Comparison of ENCODE assay signal across 8 mouse cellular contexts in genomic region chr4:45765121-45765564, GRCm38 (mm10). TPM values are rescaled to one million over a fixed set of nuclear protein-coding genes. Genes with fewer than 3 reads are reported as not detected.
DNase-seq lines count a peak whose midpoint lies in the region; ATAC-seq lines count a peak whose summit lies in the region.

No protein-coding gene starts in this region.

- no peak overlapping the region for H3K4me3 ChIP-seq in lung, embryonic 15.5 days
- 0 out of 2 replicates have a peak overlapping the region, but pooled peaks have one; percentile 1 for H3K4me3 ChIP-seq in forebrain, embryonic 15.5 days
- peak overlapping the region; percentile 20 for H3K4me3 ChIP-seq in limb, embryonic 13.5 days
- H3K4me3 ChIP-seq in stomach, embryonic 16.5 days (replicated peaks; ENCODE audit: low read length): no peak overlapping the region

- H3K9ac ChIP-seq in lung, embryonic 15.5 days: no peak overlapping the region
- peak overlapping the region; percentile 32 for H3K9ac ChIP-seq in forebrain, embryonic 15.5 days (replicated peaks)
- peak overlapping the region; percentile 19; the same call in 1 of the 2 replicates for H3K9ac ChIP-seq in limb, embryonic 13.5 days
- 0 out of 2 replicates have a peak overlapping the region, but pooled peaks have one; percentile 10 for H3K9ac ChIP-seq in stomach, embryonic 16.5 days (ENCODE audit: low read length)

- no peak overlapping the region for H3K27ac ChIP-seq in lung, embryonic 15.5 days
- H3K27ac ChIP-seq in forebrain, embryonic 15.5 days (replicated peaks): peak overlapping the region; percentile 89
- no peak overlapping the region for H3K27ac ChIP-seq in limb, embryonic 13.5 days
- no peak overlapping the region for H3K27ac ChIP-seq in stomach, embryonic 16.5 days (ENCODE audit: low read length)

- peak overlapping the region; percentile 41 for H3K4me2 ChIP-seq in lung, embryonic 15.5 days
- H3K4me2 ChIP-seq in forebrain, embryonic 15.5 days (replicated peaks): peak overlapping the region; percentile 31
- H3K4me2 ChIP-seq in limb, embryonic 13.5 days (replicated peaks): peak overlapping the region; percentile 53
- H3K4me2 ChIP-seq in stomach, embryonic 16.5 days (ENCODE audit: low read depth, low read length): peak overlapping the region; percentile 25

- peaks cover 9% of the 10 kb centered on the region; the same call in 1 of the 2 replicates for H3K27me3 ChIP-seq in lung, embryonic 15.5 days
- no peaks in the 10 kb centered on the region for H3K27me3 ChIP-seq in forebrain, embryonic 15.5 days
- H3K27me3 ChIP-seq in limb, embryonic 13.5 days: peaks cover 76% of the 10 kb centered on the region
- H3K27me3 ChIP-seq in stomach, embryonic 16.5 days (ENCODE audit: control insufficient read depth, insufficient read depth, low read length): 0 out of 2 replicates have a peak, but pooled peaks cover 3% of the 10 kb centered on the region

- 9% methylated on average over 16 of the region's 16 CpGs for WGBS in lung, embryonic 15.5 days
- WGBS in forebrain, embryonic 15.5 days: under 1% methylated on average over 16 of the region's 16 CpGs
- WGBS in limb, embryonic 13.5 days: 2% methylated on average over 16 of the region's 16 CpGs
- 5% methylated on average over 16 of the region's 16 CpGs for WGBS in stomach, embryonic 16.5 days

- no peak for DNase-seq in lung, postnatal 36 days
- no peak for DNase-seq in cerebellum, adult 18-20 months
- DNase-seq in right cerebral cortex, adult 18-20 months: no peak
- no peak for DNase-seq in c-Kit-positive CD71-positive TER-119-positive erythroid progenitor cells, embryonic 14.5 days (ENCODE audit: low spot score)

- no peaks in the 10 kb centered on the region for H3K9me3 ChIP-seq in lung, embryonic 15.5 days
- no peaks in the 10 kb centered on the region for H3K9me3 ChIP-seq in forebrain, embryonic 15.5 days
- no peaks in the 10 kb centered on the region for H3K9me3 ChIP-seq in limb, embryonic 13.5 days
- H3K9me3 ChIP-seq in stomach, embryonic 16.5 days (replicated peaks; ENCODE audit: control insufficient read depth, low read length): no peaks in the 10 kb centered on the region

- H3K36me3 ChIP-seq in lung, embryonic 15.5 days: no peaks in the 10 kb centered on the region
- H3K36me3 ChIP-seq in forebrain, embryonic 15.5 days: no peaks in the 10 kb centered on the region
- H3K36me3 ChIP-seq in limb, embryonic 13.5 days: no peaks in the 10 kb centered on the region
- H3K36me3 ChIP-seq in stomach, embryonic 16.5 days (ENCODE audit: control insufficient read depth, insufficient read depth, low read length): no peaks in the 10 kb centered on the region

- no peak for ATAC-seq in lung, embryonic 15.5 days (ENCODE audit: borderline replicate concordance, extremely low read depth, low FRiP score, low TSS enrichment)
- ATAC-seq in forebrain, embryonic 15.5 days (replicated peaks): no peak
- no peak for ATAC-seq in limb, embryonic 13.5 days (ENCODE audit: low FRiP score, low read depth)
- no peak for ATAC-seq in stomach, embryonic 16.5 days (ENCODE audit: insufficient read depth, low FRiP score)

- H3K4me1 ChIP-seq in lung, embryonic 15.5 days: peaks cover 52% of the 10 kb centered on the region
- H3K4me1 ChIP-seq in forebrain, embryonic 15.5 days: peaks cover 78% of the 10 kb centered on the region
- peaks cover 51% of the 10 kb centered on the region for H3K4me1 ChIP-seq in limb, embryonic 13.5 days
- peaks cover 43% of the 10 kb centered on the region for H3K4me1 ChIP-seq in stomach, embryonic 16.5 days (ENCODE audit: control insufficient read depth, insufficient read depth, low read length)

RNA-seq across cellular contexts. Expression of gene Aldh1b1, which starts 33.7 kb away (rescaled TPM):
- 7.8 and 12.4 TPM in 2 replicates for polyA plus RNA-seq in lung, embryonic 15.5 days (2015; fragmentation: Nextera tagmentation; extraction: Ambion mirVana)
- polyA plus RNA-seq in forebrain, embryonic 15.5 days (2015; fragmentation: Nextera tagmentation; extraction: Ambion mirVana): 25.7 and 27.4 TPM in 2 replicates
- 1.9 and 2.2 TPM in 2 replicates for polyA plus RNA-seq in limb, embryonic 13.5 days (2015; fragmentation: Nextera tagmentation; extraction: Ambion mirVana)
- polyA plus RNA-seq in stomach, embryonic 16.5 days (2015; fragmentation: Nextera tagmentation; extraction: Ambion mirVana): 77.6 and 95.3 TPM in 2 replicates

Comparison
In these comparisons a context has a peak if more than half of its experiments do, and no peak if none do; other contexts are left out.
1. H3K4me3 ChIP-seq: peak in forebrain, embryonic 15.5 days (single experiment) and limb, embryonic 13.5 days (single experiment); none in lung, embryonic 15.5 days (single experiment) and stomach, embryonic 16.5 days (single experiment).
2. Peak in every context shown above with its lines, with median percentiles within 50 percentile points of each other: H3K4me2 ChIP-seq.